Mouse (Mus musculus) testis, adult 2 months (tissue): ENCODE data around the gene Pnp2.

Experiments
- CTCF ChIP-seq: fragments of 200-500 bp; IDR thresholded peaks from 2 replicates; pipeline ENCODE4 v1.5.1; 2012; ENCODE audit warnings: low read depth, mild to moderate bottlenecking, inconsistent platforms, low read length, moderate library complexity; ENCODE audit not compliant: control insufficient read depth, insufficient read depth, insufficient replicate concordance
- POLR2A ChIP-seq: fragments of 200-500 bp; IDR thresholded peaks from 2 replicates; pipeline ENCODE4 v1.6.1; 2012; ENCODE audit warnings: low read depth, mild to moderate bottlenecking, inconsistent platforms, low read length, moderate library complexity; ENCODE audit not compliant: control insufficient read depth

DNA sequence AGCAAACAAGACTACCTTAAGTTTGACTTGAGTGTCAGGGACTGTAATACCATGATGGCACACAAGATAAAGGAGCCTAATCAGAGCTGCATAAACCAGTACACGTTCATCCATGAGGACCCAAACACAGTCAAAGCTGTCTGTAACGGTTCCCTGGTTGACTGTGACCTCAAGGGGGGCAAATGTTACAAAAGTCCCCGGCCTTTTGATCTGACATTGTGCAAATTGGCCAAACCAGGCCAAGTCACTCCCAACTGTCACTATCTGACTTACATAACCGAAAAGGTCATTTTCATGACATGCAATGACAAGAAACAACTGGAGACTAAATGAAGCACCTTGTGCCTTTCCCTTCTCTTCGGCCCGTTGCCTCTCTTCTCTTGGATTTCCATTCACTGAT is 53.8 kb downstream of the Pnp2 start:
- no peak for TF ChIP-seq CTCF
- no peak for TF ChIP-seq POLR2A
